Mouse (Mus musculus) hindbrain, postnatal 0 days (tissue): ENCODE results near the gene Plch1. TPM values are rescaled to one million over a fixed set of nuclear protein-coding genes. Genes with fewer than 3 reads are reported as not detected.

Experiments
- ATAC-seq: fragments of 200-750 bp; cut with Nextera tagmentation; 2 replicates; pipeline ENCODE4 v1.8.0; 2017; ENCODE audit warnings: mild to moderate bottlenecking, moderate TSS enrichment, moderate library complexity
- DNase-seq: peaks from one replicate; pipeline ENCODE4 v3.0.0-alpha.2; 2015; ENCODE audit warnings: low spot score
- H3K27ac ChIP-seq: fragments of 300-500 bp; sonication (generic); 2 replicates; pipeline ENCODE4 v1.5.1; 2014; ENCODE audit warnings: mild to moderate bottlenecking
- H3K27me3 ChIP-seq: fragments of 300-500 bp; sonication (generic); 2 replicates; pipeline ENCODE4 v1.6.1; 2014; ENCODE audit warnings: low read length, mixed read lengths; ENCODE audit not compliant: insufficient read depth
- H3K36me3 ChIP-seq: fragments of 300-500 bp; sonication (generic); 2 replicates; pipeline ENCODE4 v1.6.1; 2014; ENCODE audit warnings: low read length, mixed read lengths; ENCODE audit not compliant: insufficient read depth
- H3K4me1 ChIP-seq: fragments of 300-500 bp; sonication (generic); 2 replicates; pipeline ENCODE4 v1.6.1; 2014; ENCODE audit warnings: antibody characterized with exemption, low read length, mixed read lengths; ENCODE audit not compliant: insufficient read depth
- H3K4me2 ChIP-seq: fragments of 300-500 bp; sonication (generic); 2 replicates; pipeline ENCODE4 v1.6.1; 2014; ENCODE audit warnings: low read depth, mild to moderate bottlenecking, low read length, moderate library complexity, mixed read lengths
- H3K4me3 ChIP-seq: fragments of 300-500 bp; sonication (generic); 2 replicates; pipeline ENCODE4 v1.5.1; 2014; ENCODE audit warnings: low read length
- H3K9ac ChIP-seq: fragments of 300-500 bp; sonication (generic); replicated peaks from 2 replicates; pipeline ENCODE4 v1.6.1; 2014; ENCODE audit warnings: mild to moderate bottlenecking, low read length, moderate library complexity, mixed read lengths
- H3K9me3 ChIP-seq: fragments of 300-500 bp; sonication (generic); 2 replicates; pipeline ENCODE4 v1.6.1; 2016; ENCODE audit warnings: low read length, mixed read lengths
- CTCF ChIP-seq: IDR thresholded peaks from 2 replicates; pipeline ENCODE4 v1.5.1; 2016; ENCODE audit warnings: antibody characterized with exemption, control low read depth, low read depth
- WGBS: fragments of 180-500 bp; shearing (Covaris S2); extraction: QIAGEN DNeasy Blood & Tissue Kit; methylation state at CpG from one replicate; pipeline ENCODE4 v1.1.7; 2014; 5-methylcytosine and 5-hydroxymethylcytosine counted together
- polyA plus RNA-seq: library from polyadenylated mRNA; unstranded; fragments of >200 nt; fragmentation: Nextera tagmentation; extraction: Ambion mirVana; gene quantifications from 2 replicates; pipeline ENCODE4 v1.2.1, GENCODE M21; 2015
- total RNA-seq: library from RNA; depleted of rRNA; stranded (reverse); fragments of >200 nt; gene quantifications from 2 replicates; pipeline ENCODE4 v1.2.3, GENCODE M21; 2014

The Plch1 gene
- total and polyA plus RNA-seq, 2 experiments from 2014 or later: 4.1 to 11.7 TPM

GRCm38 (mm10) chr3:63905241-63905640, 6.0 kb upstream of the Plch1 start:
- H3K9ac ChIP-seq: peak overlapping the region; percentile 45; the same call in 1 of the 2 replicates
- H3K9me3 ChIP-seq: no peaks in the 10 kb centered on the region
- ATAC-seq (no peak), DNase-seq (peak; percentile 22)
- H3K4me3 ChIP-seq: peak overlapping the region; percentile 42
- H3K4me1 ChIP-seq: no peaks in the 10 kb centered on the region
- no peaks in the 10 kb centered on the region for H3K36me3 ChIP-seq
- TF ChIP-seq CTCF: no peak
- H3K4me2 ChIP-seq: peak overlapping the region; percentile 71
- H3K27ac ChIP-seq: no peak overlapping the region
- under 1% methylated on average over 18 of the region's 18 CpGs for WGBS
- H3K27me3 ChIP-seq: no peaks in the 10 kb centered on the region

GRCm38 (mm10) chr3:63904157-63904556, 4.9 kb upstream of the Plch1 start:
- Histone ChIP-seq H3K27ac (no peak overlapping the region), H3K9ac (no peak overlapping the region), H3K4me2 (no peak overlapping the region), H3K4me1 (no peaks in the 10 kb centered on the region), H3K36me3 (no peaks in the 10 kb centered on the region), H3K27me3 (no peaks in the 10 kb centered on the region), H3K4me3 (no peak overlapping the region), H3K9me3 (no peaks in the 10 kb centered on the region)
- no peak for ATAC-seq
- TF ChIP-seq CTCF: no peak
- no peak for DNase-seq
- WGBS: 88% methylated on average over 2 of the region's 2 CpGs

DNA sequence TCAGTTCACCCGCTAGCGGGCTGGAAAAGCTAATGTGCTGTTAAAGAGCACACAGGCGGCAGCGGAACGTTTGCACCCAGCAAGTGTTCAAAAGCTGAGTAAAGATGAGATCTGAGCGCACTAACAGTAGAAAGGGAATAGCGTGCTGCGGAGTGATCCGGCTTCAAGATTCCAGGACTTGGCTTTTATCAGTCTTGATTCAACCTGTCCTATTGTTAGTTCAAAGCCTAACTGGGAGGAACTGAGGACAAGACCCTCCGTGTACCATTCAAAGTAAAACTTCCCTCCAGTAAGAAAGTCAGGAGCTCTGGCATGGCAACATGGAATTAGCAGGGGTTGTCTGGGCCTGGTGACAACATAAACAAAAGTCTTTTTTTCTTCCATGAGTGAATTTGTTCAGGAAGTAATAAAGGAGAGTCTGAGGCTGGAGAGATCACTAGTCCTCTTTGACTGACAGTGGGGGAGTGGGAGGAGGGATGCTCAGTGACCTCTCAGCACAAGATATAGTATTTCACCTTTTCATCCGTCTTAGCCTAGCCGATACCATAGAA, 824 bp upstream of the Plch1 start:
- DNase-seq (peak; percentile 60), ATAC-seq (peak; percentile 15; the same call in 1 of the 2 replicates)
- H3K9me3 ChIP-seq: no peaks in the 10 kb centered on the region
- H3K4me1 ChIP-seq: 0 out of 2 replicates have a peak, but pooled peaks cover 6% of the 10 kb centered on the region
- no peak overlapping the region for H3K27ac ChIP-seq
- TF ChIP-seq CTCF: no peak
- H3K27me3 ChIP-seq: no peaks in the 10 kb centered on the region
- peak overlapping the region; percentile 85 for H3K4me3 ChIP-seq
- H3K36me3 ChIP-seq: no peaks in the 10 kb centered on the region
- peak overlapping the region; percentile 98 for H3K4me2 ChIP-seq
- 2% methylated on average over 12 of the region's 12 CpGs for WGBS
- no peak overlapping the region for H3K9ac ChIP-seq

- peak overlapping the region; percentile 77 for H3K27ac ChIP-seq
- H3K36me3 ChIP-seq: no peaks in the 10 kb centered on the region
- under 1% methylated on average over 39 of the region's 41 CpGs for WGBS
- H3K27me3 ChIP-seq: no peaks in the 10 kb centered on the region
- H3K9ac ChIP-seq: peak overlapping the region; percentile 67
- peak overlapping the region; percentile 85 for H3K4me3 ChIP-seq
- peak; percentile 91 for ATAC-seq
- no peak for TF ChIP-seq CTCF
- H3K9me3 ChIP-seq: no peaks in the 10 kb centered on the region
- 0 out of 2 replicates have a peak, but pooled peaks cover 6% of the 10 kb centered on the region for H3K4me1 ChIP-seq
- peak; percentile 93 for DNase-seq
- H3K4me2 ChIP-seq: peak overlapping the region; percentile 98
Measured at GRCm38 (mm10) chr3:63898581-63899308, 527 bp downstream of the Plch1 start.

GRCm38 (mm10) chr3:63897177-63897576, 2.1 kb downstream of the Plch1 start:
- H3K9me3 ChIP-seq: no peaks in the 10 kb centered on the region
- H3K4me3 ChIP-seq: 0 out of 2 replicates have a peak overlapping the region, but pooled peaks have one; percentile 85
- no peak overlapping the region for H3K27ac ChIP-seq
- WGBS: 6% methylated on average over 1 of the region's 1 CpGs
- 0 out of 2 replicates have a peak, but pooled peaks cover 6% of the 10 kb centered on the region for H3K4me1 ChIP-seq
- no peak for TF ChIP-seq CTCF
- H3K9ac ChIP-seq: no peak overlapping the region
- H3K36me3 ChIP-seq: no peaks in the 10 kb centered on the region
- no peak for ATAC-seq
- DNase-seq: no peak
- no peaks in the 10 kb centered on the region for H3K27me3 ChIP-seq
- peak overlapping the region; percentile 98; the same call in 1 of the 2 replicates for H3K4me2 ChIP-seq

- H3K4me3 ChIP-seq: no peak overlapping the region
- WGBS: 49% methylated on average over 4 of the region's 4 CpGs
- H3K4me1 ChIP-seq: 0 out of 2 replicates have a peak, but pooled peaks cover 6% of the 10 kb centered on the region
- ATAC-seq (no peak), DNase-seq (no peak)
- no peak for TF ChIP-seq CTCF
- H3K9me3 ChIP-seq: no peaks in the 10 kb centered on the region
- H3K27ac ChIP-seq: no peak overlapping the region
- H3K27me3 ChIP-seq: no peaks in the 10 kb centered on the region
- no peaks in the 10 kb centered on the region for H3K36me3 ChIP-seq
- H3K9ac ChIP-seq: no peak overlapping the region
- no peak overlapping the region for H3K4me2 ChIP-seq
Measured at GRCm38 (mm10) chr3:63896303-63896702, 3.0 kb downstream of the Plch1 start.
